Mouse (Mus musculus): Measurements from ENCODE around the gene Tmem269. TPM values are rescaled to one million over a fixed set of nuclear protein-coding genes. Genes with fewer than 3 reads are reported as not detected.

Tmem269 gene
- polyA plus RNA-seq, 1 experiment from 2014 or later = 0.20 TPM

- H3K9me3 ChIP-seq (ENCODE audit: control insufficient read depth, low read length) = no peaks in the 10 kb centered on the region
- H3K27ac ChIP-seq (ENCODE audit: low read depth, low read length) = no peak overlapping the region
- H3K4me1 ChIP-seq (ENCODE audit: control insufficient read depth, insufficient read depth, low read depth, low read length) = peaks cover 20% of the 10 kb centered on the region
- H3K4me2 ChIP-seq (ENCODE audit: low read length) = no peak overlapping the region
- ATAC-seq = no peak
- WGBS = 71% methylated on average over 7 of the region's 7 CpGs
- H3K36me3 ChIP-seq (ENCODE audit: control insufficient read depth, insufficient read depth, low read length) = no peaks in the 10 kb centered on the region; the same call in 1 of the 2 replicates
- no peaks in the 10 kb centered on the region for H3K27me3 ChIP-seq (replicated peaks; ENCODE audit: control insufficient read depth, insufficient read depth, low read length)
- no peak overlapping the region for H3K9ac ChIP-seq (ENCODE audit: low read depth, low read length)
- H3K4me3 ChIP-seq (ENCODE audit: low read length) = no peak overlapping the region
Measured at GRCm38 (mm10) chr4:119252025-119252808, 34.2 kb upstream of the Tmem269 start.

GRCm38 (mm10) chr4:119248407-119248965 is 30.5 kb upstream of the Tmem269 start:
- no peaks in the 10 kb centered on the region for H3K27me3 ChIP-seq (replicated peaks; ENCODE audit: control insufficient read depth, insufficient read depth, low read length)
- H3K9me3 ChIP-seq (ENCODE audit: control insufficient read depth, low read length) = no peaks in the 10 kb centered on the region
- peaks cover 6% of the 10 kb centered on the region; the same call in 1 of the 2 replicates for H3K4me1 ChIP-seq (ENCODE audit: control insufficient read depth, insufficient read depth, low read depth, low read length)
- no peak overlapping the region for H3K27ac ChIP-seq (ENCODE audit: low read depth, low read length)
- no peak overlapping the region for H3K4me2 ChIP-seq (ENCODE audit: low read length)
- no peak overlapping the region for H3K9ac ChIP-seq (ENCODE audit: low read depth, low read length)
- WGBS = 80% methylated on average over 11 of the region's 11 CpGs
- ATAC-seq = no peak
- H3K4me3 ChIP-seq (ENCODE audit: low read length) = no peak overlapping the region
- peaks cover 7% of the 10 kb centered on the region for H3K36me3 ChIP-seq (ENCODE audit: control insufficient read depth, insufficient read depth, low read length)

GRCm38 (mm10) chr4:119247462-119248235 is 29.6 kb upstream of the Tmem269 start:
- peaks cover 9% of the 10 kb centered on the region for H3K36me3 ChIP-seq (ENCODE audit: control insufficient read depth, insufficient read depth, low read length)
- H3K27ac ChIP-seq (ENCODE audit: low read depth, low read length) = peak overlapping the region; percentile 41; the same call in 1 of the 2 replicates
- peak; percentile 48; the same call in 1 of the 2 replicates for ATAC-seq
- H3K4me3 ChIP-seq (ENCODE audit: low read length) = no peak overlapping the region
- 31% methylated on average over 11 of the region's 13 CpGs for WGBS
- no peaks in the 10 kb centered on the region for H3K27me3 ChIP-seq (replicated peaks; ENCODE audit: control insufficient read depth, insufficient read depth, low read length)
- H3K4me2 ChIP-seq (ENCODE audit: low read length) = no peak overlapping the region
- no peak overlapping the region for H3K9ac ChIP-seq (ENCODE audit: low read depth, low read length)
- no peaks in the 10 kb centered on the region for H3K9me3 ChIP-seq (ENCODE audit: control insufficient read depth, low read length)
- H3K4me1 ChIP-seq (ENCODE audit: control insufficient read depth, insufficient read depth, low read depth, low read length) = peaks cover 6% of the 10 kb centered on the region; the same call in 1 of the 2 replicates

GRCm38 (mm10) chr4:119246688-119247225 is 28.7 kb upstream of the Tmem269 start:
- Histone ChIP-seq H3K36me3 (ENCODE audit: control insufficient read depth, insufficient read depth, low read length) (peaks cover 17% of the 10 kb centered on the region), H3K9ac (ENCODE audit: low read depth, low read length) (no peak overlapping the region), H3K4me3 (ENCODE audit: low read length) (no peak overlapping the region), H3K27ac (ENCODE audit: low read depth, low read length) (no peak overlapping the region), H3K4me2 (ENCODE audit: low read length) (no peak overlapping the region), H3K4me1 (ENCODE audit: control insufficient read depth, insufficient read depth, low read depth, low read length) (peaks cover 6% of the 10 kb centered on the region; the same call in 1 of the 2 replicates), H3K9me3 (ENCODE audit: control insufficient read depth, low read length) (no peaks in the 10 kb centered on the region), H3K27me3 (replicated peaks; ENCODE audit: control insufficient read depth, insufficient read depth, low read length) (no peaks in the 10 kb centered on the region)
- no peak for ATAC-seq
- 68% methylated on average over 14 of the region's 14 CpGs for WGBS

GRCm38 (mm10) chr4:119245961-119246360 is 27.9 kb upstream of the Tmem269 start:
- 74% methylated on average over 9 of the region's 9 CpGs for WGBS
- ATAC-seq = no peak

GRCm38 (mm10) chr4:119245556-119245955 is 27.5 kb upstream of the Tmem269 start:
- Histone ChIP-seq H3K27me3 (replicated peaks; ENCODE audit: control insufficient read depth, insufficient read depth, low read length) (no peaks in the 10 kb centered on the region), H3K4me2 (ENCODE audit: low read length) (no peak overlapping the region), H3K27ac (ENCODE audit: low read depth, low read length) (no peak overlapping the region), H3K4me3 (ENCODE audit: low read length) (no peak overlapping the region), H3K9me3 (ENCODE audit: control insufficient read depth, low read length) (no peaks in the 10 kb centered on the region), H3K36me3 (ENCODE audit: control insufficient read depth, insufficient read depth, low read length) (peaks cover 22% of the 10 kb centered on the region), H3K4me1 (ENCODE audit: control insufficient read depth, insufficient read depth, low read depth, low read length) (peaks cover 6% of the 10 kb centered on the region; the same call in 1 of the 2 replicates), H3K9ac (ENCODE audit: low read depth, low read length) (no peak overlapping the region)
- 62% methylated on average over 7 of the region's 7 CpGs for WGBS
- ATAC-seq = peak; percentile 36; the same call in 1 of the 2 replicates

More at GRCm38 (mm10) chr4:119245961-119246360, 27.9 kb upstream of the Tmem269 start:
- Histone ChIP-seq H3K36me3 (ENCODE audit: control insufficient read depth, insufficient read depth, low read length) (peaks cover 22% of the 10 kb centered on the region), H3K4me3 (ENCODE audit: low read length) (no peak overlapping the region), H3K27me3 (replicated peaks; ENCODE audit: control insufficient read depth, insufficient read depth, low read length) (no peaks in the 10 kb centered on the region), H3K4me1 (ENCODE audit: control insufficient read depth, insufficient read depth, low read depth, low read length) (peaks cover 6% of the 10 kb centered on the region; the same call in 1 of the 2 replicates), H3K4me2 (ENCODE audit: low read length) (no peak overlapping the region), H3K27ac (ENCODE audit: low read depth, low read length) (no peak overlapping the region), H3K9me3 (ENCODE audit: control insufficient read depth, low read length) (no peaks in the 10 kb centered on the region), H3K9ac (ENCODE audit: low read depth, low read length) (no peak overlapping the region)

- WGBS = 79% methylated on average over 22 of the region's 22 CpGs
Measured at GRCm38 (mm10) chr4:119244468-119245240, 26.6 kb upstream of the Tmem269 start.

GRCm38 (mm10) chr4:119242571-119242970 is 24.6 kb upstream of the Tmem269 start:
- no peaks in the 10 kb centered on the region for H3K9me3 ChIP-seq (ENCODE audit: control insufficient read depth, low read length)
- H3K27me3 ChIP-seq (replicated peaks; ENCODE audit: control insufficient read depth, insufficient read depth, low read length) = no peaks in the 10 kb centered on the region
- H3K9ac ChIP-seq (ENCODE audit: low read depth, low read length) = no peak overlapping the region
- no peak overlapping the region for H3K4me2 ChIP-seq (ENCODE audit: low read length)
- WGBS = 94% methylated on average over 12 of the region's 12 CpGs
- no peak overlapping the region for H3K4me3 ChIP-seq (ENCODE audit: low read length)
- no peak for ATAC-seq
- peaks cover 22% of the 10 kb centered on the region for H3K36me3 ChIP-seq (ENCODE audit: control insufficient read depth, insufficient read depth, low read length)
- H3K27ac ChIP-seq (ENCODE audit: low read depth, low read length) = no peak overlapping the region
- H3K4me1 ChIP-seq (ENCODE audit: control insufficient read depth, insufficient read depth, low read depth, low read length) = peaks cover 2% of the 10 kb centered on the region; the same call in 1 of the 2 replicates

More at GRCm38 (mm10) chr4:119244468-119245240, 26.6 kb upstream of the Tmem269 start:
- no peak overlapping the region for H3K4me3 ChIP-seq (ENCODE audit: low read length)
- H3K27ac ChIP-seq (ENCODE audit: low read depth, low read length) = no peak overlapping the region
- peaks cover 6% of the 10 kb centered on the region; the same call in 1 of the 2 replicates for H3K4me1 ChIP-seq (ENCODE audit: control insufficient read depth, insufficient read depth, low read depth, low read length)
- no peak overlapping the region for H3K9ac ChIP-seq (ENCODE audit: low read depth, low read length)
- no peaks in the 10 kb centered on the region for H3K9me3 ChIP-seq (ENCODE audit: control insufficient read depth, low read length)
- peaks cover 22% of the 10 kb centered on the region for H3K36me3 ChIP-seq (ENCODE audit: control insufficient read depth, insufficient read depth, low read length)
- no peaks in the 10 kb centered on the region for H3K27me3 ChIP-seq (replicated peaks; ENCODE audit: control insufficient read depth, insufficient read depth, low read length)
- ATAC-seq = no peak
- no peak overlapping the region for H3K4me2 ChIP-seq (ENCODE audit: low read length)
